Mouse (Mus musculus): ENCODE results near the gene Atp1a3. TPM values are rescaled to one million over a fixed set of nuclear protein-coding genes. Genes with fewer than 3 reads are reported as not detected.
A peak's percentile ranks its signal among the peaks of the same experiment; 100 is the strongest.

Gene Atp1a3
- polyA plus RNA-seq, 1 experiment from 2014 or later, result 404 TPM

GRCm38 (mm10) chr7:25006586-25007364 is 1.0 kb upstream of the Atp1a3 start:
- peak overlapping the region; percentile 90 for H3K9ac ChIP-seq
- no peaks in the 10 kb centered on the region for H3K27me3 ChIP-seq (ENCODE audit: control insufficient read depth, insufficient read depth, low read length)
- H3K4me3 ChIP-seq (replicated peaks; ENCODE audit: low read length), result no peak overlapping the region
- H3K36me3 ChIP-seq (replicated peaks; ENCODE audit: control insufficient read depth, insufficient read depth), result peaks cover 13% of the 10 kb centered on the region
- ATAC-seq (ENCODE audit: low FRiP score) (no peak), DNase-seq (ENCODE audit: low spot score) (no peak)
- 75% methylated on average over 12 of the region's 12 CpGs for WGBS
- H3K4me1 ChIP-seq (replicated peaks; ENCODE audit: control insufficient read depth, insufficient read depth, low read length), result peaks cover 68% of the 10 kb centered on the region
- peak overlapping the region; percentile 65 for H3K4me2 ChIP-seq (replicated peaks)
- H3K27ac ChIP-seq, result peak overlapping the region; percentile 99
- H3K9me3 ChIP-seq (ENCODE audit: control insufficient read depth, low read length), result no peaks in the 10 kb centered on the region

- no peak for DNase-seq (ENCODE audit: low spot score)
- H3K9ac ChIP-seq, result peak overlapping the region; percentile 90
- peak; percentile 18 for ATAC-seq (ENCODE audit: low FRiP score)
- H3K4me2 ChIP-seq (replicated peaks), result peak overlapping the region; percentile 54
- H3K27ac ChIP-seq, result peak overlapping the region; percentile 99
- no peaks in the 10 kb centered on the region for H3K9me3 ChIP-seq (ENCODE audit: control insufficient read depth, low read length)
- peaks cover 9% of the 10 kb centered on the region for H3K36me3 ChIP-seq (replicated peaks; ENCODE audit: control insufficient read depth, insufficient read depth)
- 64% methylated on average over 3 of the region's 3 CpGs for WGBS
- peak overlapping the region; percentile 76 for H3K4me3 ChIP-seq (replicated peaks; ENCODE audit: low read length)
- H3K4me1 ChIP-seq (replicated peaks; ENCODE audit: control insufficient read depth, insufficient read depth, low read length), result peaks cover 68% of the 10 kb centered on the region
- no peaks in the 10 kb centered on the region for H3K27me3 ChIP-seq (ENCODE audit: control insufficient read depth, insufficient read depth, low read length)
Measured at GRCm38 (mm10) chr7:25006171-25006570, 413 bp upstream of the Atp1a3 start.

- Histone ChIP-seq H3K9ac (peak overlapping the region; percentile 90), H3K4me3 (replicated peaks; ENCODE audit: low read length) (peak overlapping the region; percentile 76), H3K4me2 (replicated peaks) (peak overlapping the region; percentile 54), H3K9me3 (ENCODE audit: control insufficient read depth, low read length) (no peaks in the 10 kb centered on the region), H3K36me3 (replicated peaks; ENCODE audit: control insufficient read depth, insufficient read depth) (peaks cover 22% of the 10 kb centered on the region), H3K4me1 (replicated peaks; ENCODE audit: control insufficient read depth, insufficient read depth, low read length) (peaks cover 56% of the 10 kb centered on the region), H3K27ac (peak overlapping the region; percentile 99), H3K27me3 (ENCODE audit: control insufficient read depth, insufficient read depth, low read length) (no peaks in the 10 kb centered on the region)
- no peak for DNase-seq (ENCODE audit: low spot score)
- no peak for ATAC-seq (ENCODE audit: low FRiP score)
- 28% methylated on average over 6 of the region's 9 CpGs for WGBS
Measured at GRCm38 (mm10) chr7:25004806-25005205, 952 bp downstream of the Atp1a3 start.

GRCm38 (mm10) chr7:25003820-25004388 is 1.9 kb downstream of the Atp1a3 start:
- H3K9ac ChIP-seq, result peak overlapping the region; percentile 90
- peak overlapping the region; percentile 4; the same call in 1 of the 2 replicates for H3K27ac ChIP-seq
- no peak for ATAC-seq (ENCODE audit: low FRiP score)
- peak overlapping the region; percentile 54 for H3K4me2 ChIP-seq (replicated peaks)
- H3K27me3 ChIP-seq (ENCODE audit: control insufficient read depth, insufficient read depth, low read length), result no peaks in the 10 kb centered on the region
- peaks cover 31% of the 10 kb centered on the region for H3K36me3 ChIP-seq (replicated peaks; ENCODE audit: control insufficient read depth, insufficient read depth)
- no peaks in the 10 kb centered on the region for H3K9me3 ChIP-seq (ENCODE audit: control insufficient read depth, low read length)
- no peak for DNase-seq (ENCODE audit: low spot score)
- H3K4me3 ChIP-seq (replicated peaks; ENCODE audit: low read length), result peak overlapping the region; percentile 76
- peaks cover 47% of the 10 kb centered on the region for H3K4me1 ChIP-seq (replicated peaks; ENCODE audit: control insufficient read depth, insufficient read depth, low read length)
- 77% methylated on average over 8 of the region's 8 CpGs for WGBS

GRCm38 (mm10) chr7:25003291-25003690 is 2.5 kb downstream of the Atp1a3 start:
- H3K4me1 ChIP-seq (replicated peaks; ENCODE audit: control insufficient read depth, insufficient read depth, low read length), result peaks cover 41% of the 10 kb centered on the region
- peak overlapping the region; percentile 54 for H3K4me2 ChIP-seq (replicated peaks)
- ATAC-seq (ENCODE audit: low FRiP score) (no peak), DNase-seq (ENCODE audit: low spot score) (no peak)
- H3K36me3 ChIP-seq (replicated peaks; ENCODE audit: control insufficient read depth, insufficient read depth), result peaks cover 37% of the 10 kb centered on the region
- H3K4me3 ChIP-seq (replicated peaks; ENCODE audit: low read length), result peak overlapping the region; percentile 76
- peak overlapping the region; percentile 90 for H3K9ac ChIP-seq
- no peaks in the 10 kb centered on the region for H3K27me3 ChIP-seq (ENCODE audit: control insufficient read depth, insufficient read depth, low read length)
- 36% methylated on average over 11 of the region's 11 CpGs for WGBS
- H3K27ac ChIP-seq, result 0 out of 2 replicates have a peak overlapping the region, but pooled peaks have one; percentile 11
- H3K9me3 ChIP-seq (ENCODE audit: control insufficient read depth, low read length), result no peaks in the 10 kb centered on the region

GRCm38 (mm10) chr7:25000711-25001110 is 5.0 kb downstream of the Atp1a3 start:
- WGBS, result 74% methylated on average over 12 of the region's 12 CpGs
- H3K36me3 ChIP-seq (replicated peaks; ENCODE audit: control insufficient read depth, insufficient read depth), result peaks cover 58% of the 10 kb centered on the region
- H3K9ac ChIP-seq, result no peak overlapping the region
- no peak overlapping the region for H3K27ac ChIP-seq
- ATAC-seq (ENCODE audit: low FRiP score) (no peak), DNase-seq (ENCODE audit: low spot score) (no peak)
- no peak overlapping the region for H3K4me3 ChIP-seq (replicated peaks; ENCODE audit: low read length)
- H3K4me1 ChIP-seq (replicated peaks; ENCODE audit: control insufficient read depth, insufficient read depth, low read length), result peaks cover 17% of the 10 kb centered on the region
- no peak overlapping the region for H3K4me2 ChIP-seq (replicated peaks)
- no peaks in the 10 kb centered on the region for H3K27me3 ChIP-seq (ENCODE audit: control insufficient read depth, insufficient read depth, low read length)
- no peaks in the 10 kb centered on the region for H3K9me3 ChIP-seq (ENCODE audit: control insufficient read depth, low read length)

- no peaks in the 10 kb centered on the region for H3K27me3 ChIP-seq (ENCODE audit: control insufficient read depth, insufficient read depth, low read length)
- H3K9me3 ChIP-seq (ENCODE audit: control insufficient read depth, low read length), result no peaks in the 10 kb centered on the region
- peaks cover 63% of the 10 kb centered on the region for H3K36me3 ChIP-seq (replicated peaks; ENCODE audit: control insufficient read depth, insufficient read depth)
- H3K4me2 ChIP-seq (replicated peaks), result no peak overlapping the region
- no peak overlapping the region for H3K9ac ChIP-seq
- no peak overlapping the region for H3K4me3 ChIP-seq (replicated peaks; ENCODE audit: low read length)
- DNase-seq (ENCODE audit: low spot score), result no peak
- no peak overlapping the region for H3K27ac ChIP-seq
- ATAC-seq (ENCODE audit: low FRiP score), result no peak
- H3K4me1 ChIP-seq (replicated peaks; ENCODE audit: control insufficient read depth, insufficient read depth, low read length), result peaks cover 17% of the 10 kb centered on the region
- 82% methylated on average over 7 of the region's 7 CpGs for WGBS
Measured at GRCm38 (mm10) chr7:25000211-25000610, 5.5 kb downstream of the Atp1a3 start.

GRCm38 (mm10) chr7:24993081-24993480 is 12.7 kb downstream of the Atp1a3 start:
- H3K4me2 ChIP-seq (replicated peaks), result no peak overlapping the region
- no peak overlapping the region for H3K27ac ChIP-seq
- no peak overlapping the region for H3K9ac ChIP-seq
- ATAC-seq (ENCODE audit: low FRiP score) (no peak), DNase-seq (ENCODE audit: low spot score) (no peak)
- H3K4me3 ChIP-seq (replicated peaks; ENCODE audit: low read length), result no peak overlapping the region
- whole genome bisulfite sequencing, result 76% methylated on average over 6 of the region's 6 CpGs
- H3K4me1 ChIP-seq (replicated peaks; ENCODE audit: control insufficient read depth, insufficient read depth, low read length), result no peaks in the 10 kb centered on the region
- H3K27me3 ChIP-seq (ENCODE audit: control insufficient read depth, insufficient read depth, low read length), result no peaks in the 10 kb centered on the region
- no peaks in the 10 kb centered on the region for H3K9me3 ChIP-seq (ENCODE audit: control insufficient read depth, low read length)
- H3K36me3 ChIP-seq (replicated peaks; ENCODE audit: control insufficient read depth, insufficient read depth), result peaks cover 96% of the 10 kb centered on the region

GRCm38 (mm10) chr7:24990478-24990877 is 15.3 kb downstream of the Atp1a3 start:
- no peak for ATAC-seq (ENCODE audit: low FRiP score)

More at GRCm38 (mm10) chr7:24990478-24990877, 15.3 kb downstream of the Atp1a3 start:
- Histone ChIP-seq H3K27ac (no peak overlapping the region), H3K9ac (no peak overlapping the region), H3K4me3 (replicated peaks; ENCODE audit: low read length) (no peak overlapping the region), H3K27me3 (ENCODE audit: control insufficient read depth, insufficient read depth, low read length) (no peaks in the 10 kb centered on the region), H3K36me3 (replicated peaks; ENCODE audit: control insufficient read depth, insufficient read depth) (peaks cover 98% of the 10 kb centered on the region), H3K4me2 (replicated peaks) (no peak overlapping the region), H3K9me3 (ENCODE audit: control insufficient read depth, low read length) (no peaks in the 10 kb centered on the region), H3K4me1 (replicated peaks; ENCODE audit: control insufficient read depth, insufficient read depth, low read length) (no peaks in the 10 kb centered on the region)
- 79% methylated on average over 8 of the region's 8 CpGs for WGBS
- no peak for DNase-seq (ENCODE audit: low spot score)
